ENCODE assay signal across 8 mouse cellular contexts in the genomic region with DNA sequence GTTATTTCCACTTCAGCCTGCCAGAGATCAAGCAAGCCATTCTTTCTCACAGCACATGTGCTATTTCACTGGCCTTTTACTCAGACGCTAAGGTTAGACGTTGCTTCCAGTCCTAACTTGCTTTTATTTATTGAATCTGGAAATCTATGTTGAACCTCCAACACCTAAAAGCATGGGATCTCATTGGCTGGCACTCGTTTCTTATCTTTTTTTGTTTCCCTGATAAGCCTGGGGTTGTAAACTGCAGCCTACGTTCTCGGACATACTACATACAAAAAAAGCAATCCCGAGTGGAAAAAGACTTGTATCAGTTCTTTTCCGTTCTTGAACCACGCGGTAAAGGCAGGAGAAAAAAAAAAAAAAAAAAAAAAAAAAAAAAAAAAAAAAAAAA. TPM values are rescaled to one million over a fixed set of nuclear protein-coding genes. Genes with fewer than 3 reads are reported as not detected.
A peak's percentile ranks its signal among the peaks of the same experiment; 100 is the strongest.
DNase-seq lines count a peak whose midpoint lies in the region; ATAC-seq and TF ChIP-seq lines count a peak whose summit lies in the region.

No protein-coding gene starts in this region.

- no peak for DNase-seq in heart, postnatal 25 days (ENCODE audit: low spot score)
- DNase-seq in adipocyte (ENCODE audit: low spot score), result peak; percentile 17
- no peak for DNase-seq in heart, postnatal 0 days (ENCODE audit: low spot score)
- no peak for DNase-seq in midbrain, embryonic 11.5 days (ENCODE audit: low spot score, missing footprints)
- DNase-seq in thymus, postnatal 36 days, result no peak
- DNase-seq in thymus, postnatal 0 days (ENCODE audit: low spot score), result no peak
- DNase-seq in gastrocnemius, adult 8-10 months (ENCODE audit: low spot score in 2 of 2), result no peak

- intact Hi-C loops in heart, postnatal 25 days (cut with DNase I), result loop anchor here (10.0 kb wide), 1 partner anchor 807 kb away; no protein-coding TSS in a partner anchor

- 3% methylated on average over 9 of the region's 9 CpGs for WGBS in heart, embryonic 11.5 days (ENCODE audit: insufficient replicate concordance)
- WGBS in heart, postnatal 0 days, result under 1% methylated on average over 9 of the region's 9 CpGs
- WGBS in midbrain, embryonic 11.5 days, result 9% methylated on average over 9 of the region's 9 CpGs

- H3K4me2 ChIP-seq in heart, embryonic 11.5 days, result peak overlapping the region; percentile 76
- H3K4me2 ChIP-seq in heart, postnatal 0 days (ENCODE audit: low read depth, low read length), result peak overlapping the region; percentile 94
- H3K4me2 ChIP-seq in midbrain, embryonic 11.5 days, result peak overlapping the region; percentile 48

- TF ChIP-seq EP300 in heart, postnatal 0 days (IDR thresholded peaks at IDR 0.05; ENCODE audit: low read depth), result no peak

- no peaks in the 10 kb centered on the region for H3K27me3 ChIP-seq in heart, embryonic 11.5 days (ENCODE audit: control insufficient read depth, insufficient read depth, low read length)
- no peaks in the 10 kb centered on the region for H3K27me3 ChIP-seq in heart, postnatal 0 days (ENCODE audit: control insufficient read depth, insufficient read depth, low read length)
- no peaks in the 10 kb centered on the region for H3K27me3 ChIP-seq in midbrain, embryonic 11.5 days (ENCODE audit: control insufficient read depth, insufficient read depth, low read length)

- no peak for TF ChIP-seq CTCF in heart, postnatal 0 days (IDR thresholded peaks at IDR 0.05; ENCODE audit: low read depth)

- peak overlapping the region; percentile 74 for H3K4me3 ChIP-seq in heart, embryonic 11.5 days (ENCODE audit: low read depth, low read length)
- H3K4me3 ChIP-seq in heart, postnatal 0 days (ENCODE audit: low read depth, low read length), result peak overlapping the region; percentile 83
- peak overlapping the region; percentile 91 for H3K4me3 ChIP-seq in midbrain, embryonic 11.5 days (ENCODE audit: low read depth, low read length)

- H3K9me3 ChIP-seq in heart, embryonic 11.5 days (replicated peaks; ENCODE audit: control insufficient read depth, low read length), result no peaks in the 10 kb centered on the region
- no peaks in the 10 kb centered on the region for H3K9me3 ChIP-seq in heart, postnatal 0 days (replicated peaks; ENCODE audit: control insufficient read depth, low read length)
- no peaks in the 10 kb centered on the region; the same call in 1 of the 2 replicates for H3K9me3 ChIP-seq in midbrain, embryonic 11.5 days (ENCODE audit: control insufficient read depth, low read length)

- no peak overlapping the region for H3K27ac ChIP-seq in heart, embryonic 11.5 days (ENCODE audit: low read depth, low read length)
- no peak overlapping the region for H3K27ac ChIP-seq in heart, postnatal 0 days (ENCODE audit: low read depth)
- no peak overlapping the region for H3K27ac ChIP-seq in midbrain, embryonic 11.5 days (ENCODE audit: low read depth, low read length)

- H3K4me1 ChIP-seq in heart, embryonic 11.5 days (ENCODE audit: control insufficient read depth, insufficient read depth, low read length), result no peaks in the 10 kb centered on the region
- peaks cover 5% of the 10 kb centered on the region for H3K4me1 ChIP-seq in heart, postnatal 0 days (ENCODE audit: control insufficient read depth, insufficient read depth)
- H3K4me1 ChIP-seq in midbrain, embryonic 11.5 days (ENCODE audit: control insufficient read depth, insufficient read depth, low read length), result peaks cover 7% of the 10 kb centered on the region

- no peak for ATAC-seq in heart, embryonic 11.5 days (replicated peaks; ENCODE audit: insufficient number of reproducible peaks, low FRiP score, low TSS enrichment)
- no peak for ATAC-seq in heart, postnatal 0 days (ENCODE audit: insufficient read depth, low read depth)
- no peak for ATAC-seq in midbrain, embryonic 11.5 days (ENCODE audit: low FRiP score)

- H3K9ac ChIP-seq in heart, embryonic 11.5 days (ENCODE audit: low read depth, low read length), result peak overlapping the region; percentile 62; the same call in 1 of the 2 replicates
- H3K9ac ChIP-seq in heart, postnatal 0 days (replicated peaks; ENCODE audit: low read depth, low read length), result 0 out of 2 replicates have a peak overlapping the region, but pooled peaks have one; percentile 81
- peak overlapping the region; percentile 95 for H3K9ac ChIP-seq in midbrain, embryonic 11.5 days (ENCODE audit: low read length)

- 0 out of 2 replicates have a peak, but pooled peaks cover 2% of the 10 kb centered on the region for H3K36me3 ChIP-seq in heart, embryonic 11.5 days (ENCODE audit: control insufficient read depth, insufficient read depth, low read length)
- H3K36me3 ChIP-seq in heart, postnatal 0 days (replicated peaks; ENCODE audit: control insufficient read depth, insufficient read depth, low read length), result no peaks in the 10 kb centered on the region
- no peaks in the 10 kb centered on the region for H3K36me3 ChIP-seq in midbrain, embryonic 11.5 days (ENCODE audit: control insufficient read depth, insufficient read depth, low read length)

RNA-seq across cellular contexts. Expression of gene Rnf219, which starts 1.0 kb away (rescaled TPM):
- 21.0 and 23.4 TPM in 2 replicates for polyA plus RNA-seq in heart, embryonic 11.5 days (2014; fragmentation: Nextera tagmentation; extraction: Ambion mirVana)
- 1 to 10 TPM; 4.9 to 6.3 TPM for total RNA-seq in heart, postnatal 25 days (2021)
- total RNA-seq in heart, postnatal 0 days (2014; rRNA removed; ENCODE audit: low replicate concordance), result 0.61 and 2.0 TPM in 2 replicates
- 6.6 and 7.8 TPM in 2 replicates for polyA plus RNA-seq in heart, postnatal 0 days (2015; fragmentation: Nextera tagmentation; extraction: Ambion mirVana)
- polyA plus RNA-seq in midbrain, embryonic 11.5 days (2014; fragmentation: Nextera tagmentation; extraction: Ambion mirVana), result 36.3 and 42.8 TPM in 2 replicates
- 24.2 and 25.3 TPM in 2 replicates for polyA plus RNA-seq in thymus, postnatal 0 days (2015; fragmentation: Nextera tagmentation; extraction: Ambion mirVana)
- 1 to 10 TPM; 2.1 to 4.0 (median 3.2) TPM for total RNA-seq in gastrocnemius, adult 8-10 months (2022)

RNA-seq across cellular contexts. Expression of gene Pou4f1, which starts 53.7 kb away (rescaled TPM):
- polyA plus RNA-seq in heart, embryonic 11.5 days (2014; fragmentation: Nextera tagmentation; extraction: Ambion mirVana), result 0.04 and 0.07 TPM in 2 replicates
- total RNA-seq in heart, postnatal 25 days (2021), result not detected
- total RNA-seq in heart, postnatal 0 days (2014; rRNA removed; ENCODE audit: low replicate concordance), result not detected in 2 replicates
- polyA plus RNA-seq in heart, postnatal 0 days (2015; fragmentation: Nextera tagmentation; extraction: Ambion mirVana), result 0.04 and 0.23 TPM in 2 replicates
- 46.9 and 56.1 TPM in 2 replicates for polyA plus RNA-seq in midbrain, embryonic 11.5 days (2014; fragmentation: Nextera tagmentation; extraction: Ambion mirVana)
- 1.0 and 1.3 TPM in 2 replicates for polyA plus RNA-seq in thymus, postnatal 0 days (2015; fragmentation: Nextera tagmentation; extraction: Ambion mirVana)
- 1 to 10 TPM in 2 of 4 experiments, under 1 TPM in 2; 0.39 to 1.1 (median 0.92) TPM for total RNA-seq in gastrocnemius, adult 8-10 months (2022)

Comparison
In these comparisons a context has a peak if more than half of its experiments do, and no peak if none do; other contexts are left out.
1. RNA of gene Pou4f1, which starts 53.7 kb away (polyA plus RNA-seq): 46.9 to 56.1 TPM in midbrain, embryonic 11.5 days; 1.0 to 1.3 TPM in thymus, postnatal 0 days, 0.04 to 0.23 TPM in heart, postnatal 0 days and 0.04 to 0.07 TPM in heart, embryonic 11.5 days; every median in the first group is over 10 times any median in the second.
2. Peak in every context shown above with its lines, with median percentiles within 50 percentile points of each other: H3K4me2 ChIP-seq, H3K4me3 ChIP-seq and H3K9ac ChIP-seq.